Mouse (Mus musculus) heart, postnatal 10 days (tissue): ENCODE measurements around the gene Trappc10. TPM values are rescaled to one million over a fixed set of nuclear protein-coding genes. Genes with fewer than 3 reads are reported as not detected.
A peak's percentile ranks its signal among the peaks of the same experiment; 100 is the strongest.

Experiments
- DNase-seq, 2 experiments: peaks; one replicate each; pipeline ENCODE4 v3.0.0; 2021
- intact Hi-C: fragments of 180-260 bp; cut with DNase I; formaldehyde crosslinking; loops from one replicate; pipeline ENCODE4 v1.15.1; 2025
- total RNA-seq, 2 experiments: library from RNA; stranded (reverse); gene quantifications; 2 replicates each; pipeline ENCODE4 v1.2.3; 2021

Gene Trappc10
- total RNA-seq, 2 experiments from 2014 or later: 37.9 to 38.1 TPM

DNA sequence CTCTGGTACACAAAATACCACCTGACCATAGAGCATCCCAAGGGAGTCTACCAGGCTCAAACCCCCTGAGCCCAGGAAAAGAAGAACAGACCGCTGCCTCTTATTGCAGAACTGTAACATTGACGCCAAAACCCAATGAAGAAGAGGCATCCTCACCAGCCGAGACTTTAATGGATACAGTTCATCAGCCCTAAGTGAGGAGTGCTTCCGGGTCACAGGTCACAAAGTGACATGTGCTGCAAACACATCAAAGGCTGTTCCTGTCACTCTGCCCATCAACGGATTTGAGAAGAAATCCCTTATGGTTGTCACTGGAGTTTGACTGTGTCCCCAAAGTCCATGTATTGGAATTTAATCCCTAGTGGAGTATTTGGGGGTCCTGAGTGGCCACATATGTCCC lies 14.8 kb upstream of the Trappc10 start:
- intact Hi-C loops: no loop called here
- DNase-seq: no peak

DNA sequence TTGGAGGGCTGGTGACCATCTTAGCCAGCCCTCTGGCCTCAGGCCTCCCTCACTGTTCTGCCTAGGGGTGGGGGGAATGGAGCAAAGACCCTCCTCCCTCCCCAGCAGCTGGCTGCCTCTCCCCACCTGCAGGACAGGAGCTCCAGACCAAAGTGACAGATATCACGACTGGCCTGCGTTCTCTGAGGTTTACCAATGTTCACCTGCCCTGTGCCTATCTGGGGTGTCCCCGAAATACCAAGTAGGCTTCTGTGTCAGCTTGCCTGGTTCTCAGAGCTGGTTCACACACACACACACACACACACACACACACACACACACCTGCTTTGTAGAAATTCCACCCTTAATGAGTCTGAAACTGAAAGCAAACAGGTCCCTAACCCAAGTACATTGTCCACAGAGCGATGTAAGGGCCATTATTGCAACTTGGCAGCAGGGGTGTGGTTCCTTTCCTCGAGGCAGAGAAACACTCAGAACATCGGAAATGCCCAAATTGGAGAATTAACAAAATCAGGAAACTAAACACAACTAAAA lies 13.8 kb upstream of the Trappc10 start:
- intact Hi-C loops: no loop called here
- DNase-seq: no peak

DNA sequence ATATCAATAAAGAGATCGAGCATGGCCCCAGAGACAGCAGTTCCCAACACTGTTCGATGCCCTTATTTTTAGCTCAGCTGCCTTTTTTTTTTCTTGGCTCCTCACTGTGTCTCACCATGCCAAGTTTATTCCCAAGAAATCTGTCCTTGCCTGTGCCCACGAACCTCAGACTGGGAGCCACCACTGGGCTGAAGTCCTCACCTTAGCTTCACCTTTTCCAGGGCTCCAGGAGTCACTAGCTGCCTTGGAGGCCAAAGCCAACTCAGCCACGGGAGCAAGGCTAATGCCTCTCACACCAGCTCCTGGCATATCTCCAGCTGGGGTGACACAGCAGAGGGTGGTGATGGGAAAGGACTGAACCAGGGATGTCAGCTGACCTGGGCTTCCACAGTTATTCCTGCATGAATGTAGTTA lies 11.2 kb upstream of the Trappc10 start:
- intact Hi-C loops: no loop called here
- DNase-seq: peak; percentile 78 to 83

DNA sequence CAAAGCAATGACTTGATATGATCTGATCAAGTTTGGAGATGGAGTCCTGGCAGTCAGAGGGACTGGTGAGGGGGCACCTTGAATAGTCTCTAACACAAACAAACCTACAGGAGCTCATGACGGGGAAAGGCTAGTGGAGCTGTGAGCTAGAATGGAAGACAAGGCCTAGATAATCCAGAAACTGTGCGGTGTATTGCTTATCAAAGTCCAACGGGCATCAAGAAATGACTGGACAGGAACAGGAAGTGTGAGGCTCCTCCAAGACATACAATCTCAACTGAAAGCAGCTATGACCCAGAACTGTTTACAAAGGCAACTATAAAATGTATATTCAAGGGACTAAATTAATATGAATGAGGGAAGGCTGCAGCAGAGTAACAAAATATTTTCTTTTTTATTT lies 2.8 kb upstream of the Trappc10 start:
- intact Hi-C loops: no loop called here
- no peak for DNase-seq

DNA sequence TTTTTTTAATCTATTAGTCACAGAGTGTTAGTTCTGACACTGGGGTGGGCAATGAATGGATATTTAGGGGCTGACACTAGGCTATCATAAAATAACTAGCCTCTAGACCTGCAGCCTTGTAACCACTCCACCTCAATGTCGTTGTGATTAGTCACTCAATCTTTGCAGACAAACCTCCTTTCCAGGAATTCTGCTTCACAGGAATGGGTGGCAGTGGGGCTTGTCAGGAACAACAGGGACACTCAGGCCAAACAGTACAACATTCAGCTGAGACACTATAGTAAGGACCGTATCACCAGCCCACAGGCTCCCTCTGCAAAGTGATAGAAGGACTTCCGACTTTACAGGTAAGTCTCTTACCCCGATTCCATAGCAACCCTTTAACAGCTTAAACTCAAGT lies 2.3 kb upstream of the Trappc10 start:
- DNase-seq: no peak
- intact Hi-C loops: no loop called here

DNA sequence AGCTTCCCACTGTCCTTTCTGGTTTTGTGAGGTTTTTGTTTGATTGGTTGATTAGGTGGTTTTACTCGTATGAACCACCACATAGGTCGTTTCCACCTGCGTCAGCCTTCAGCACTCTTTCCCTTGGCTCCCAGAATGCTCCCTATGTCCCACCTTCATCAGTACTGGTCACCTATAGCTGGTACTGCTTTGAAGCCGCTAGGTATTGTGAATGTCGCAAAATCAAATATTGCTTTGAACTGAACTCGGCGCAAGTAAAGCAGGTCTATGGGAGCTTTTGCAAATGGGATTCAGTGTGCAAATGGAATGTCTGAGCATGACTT lies 745 bp upstream of the Trappc10 start:
- DNase-seq: no peak
- intact Hi-C loops: no loop called here

DNA sequence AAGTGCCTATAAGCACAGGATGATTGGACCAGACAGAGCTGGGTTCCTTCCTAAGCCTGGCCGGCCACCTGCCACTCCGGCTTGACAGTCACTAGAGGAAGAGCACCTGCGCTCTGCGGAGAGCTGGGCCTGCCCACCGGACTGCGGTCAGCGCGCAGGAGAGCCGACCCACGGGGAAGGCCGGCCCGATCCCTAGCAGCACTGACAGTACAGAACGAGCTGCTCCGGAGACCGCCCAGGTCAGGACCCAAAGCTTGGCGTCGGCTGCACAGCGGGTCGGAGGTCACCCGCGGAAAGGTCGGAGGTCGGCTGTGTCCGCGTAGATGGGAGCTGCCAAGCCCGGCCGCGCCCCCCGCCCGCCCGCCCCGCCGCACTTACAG lies 393 bp downstream of the Trappc10 start:
- intact Hi-C loops: no loop called here
- DNase-seq: peak; percentile 40 to 45

DNA sequence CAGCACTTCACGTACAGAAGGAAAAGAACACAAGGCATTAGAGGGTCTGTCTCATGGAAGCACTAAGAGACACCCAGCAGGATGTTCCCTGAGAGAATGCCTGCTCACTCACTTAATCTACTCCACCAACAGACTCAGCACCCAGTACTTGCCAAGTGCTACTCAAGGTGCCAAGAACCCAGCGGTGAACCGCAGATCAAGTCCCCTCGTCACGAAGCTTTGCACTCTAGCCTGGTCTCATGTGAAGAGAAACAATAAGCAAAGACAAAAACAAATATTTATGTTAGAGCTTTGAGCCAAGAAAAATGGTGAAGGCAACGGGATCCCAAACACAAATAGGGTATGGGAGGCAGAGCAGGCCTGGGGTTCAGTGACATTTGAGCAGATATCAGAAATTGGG lies 5.5 kb downstream of the Trappc10 start:
- intact Hi-C loops: no loop called here
- no peak for DNase-seq

DNA sequence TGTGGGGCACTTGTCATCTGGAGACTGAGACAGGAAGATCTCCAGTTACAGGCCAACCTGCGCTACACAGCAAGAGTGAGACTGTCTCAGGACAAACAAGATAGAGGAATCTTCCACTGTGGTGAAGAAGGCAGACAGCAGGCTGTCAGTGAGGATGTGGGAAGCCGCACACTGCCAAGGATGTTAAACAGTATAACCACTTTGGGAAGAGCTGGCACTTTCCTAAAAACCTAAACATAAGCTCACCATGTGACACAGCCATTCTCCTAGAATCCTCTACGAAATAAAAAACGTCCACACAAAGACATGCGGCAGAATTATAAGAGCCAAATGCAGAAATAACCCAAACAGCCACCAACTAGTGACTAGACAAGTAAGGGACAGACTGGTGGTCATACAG lies 6.1 kb downstream of the Trappc10 start:
- no peak for DNase-seq
- intact Hi-C loops: no loop called here

DNA sequence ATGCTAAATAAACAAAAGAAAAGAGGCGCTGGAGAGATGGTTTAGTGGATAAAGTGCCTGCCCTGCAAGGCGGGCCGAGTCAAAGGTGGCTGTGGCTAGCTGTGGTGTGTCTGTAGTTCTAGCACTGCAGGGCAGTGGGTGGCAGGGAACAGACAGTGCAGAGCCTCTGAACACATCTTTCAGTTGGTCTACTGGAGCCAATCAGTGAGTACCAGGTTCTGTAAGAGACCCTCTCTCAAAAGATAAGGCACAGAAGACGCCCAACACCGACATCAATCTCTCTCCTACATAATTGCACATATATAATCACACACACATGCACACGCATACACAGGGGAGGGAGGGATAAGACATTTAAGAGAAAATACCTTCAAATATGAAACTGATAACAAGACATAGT lies 6.6 kb downstream of the Trappc10 start:
- no peak for DNase-seq
- intact Hi-C loops: no loop called here

DNA sequence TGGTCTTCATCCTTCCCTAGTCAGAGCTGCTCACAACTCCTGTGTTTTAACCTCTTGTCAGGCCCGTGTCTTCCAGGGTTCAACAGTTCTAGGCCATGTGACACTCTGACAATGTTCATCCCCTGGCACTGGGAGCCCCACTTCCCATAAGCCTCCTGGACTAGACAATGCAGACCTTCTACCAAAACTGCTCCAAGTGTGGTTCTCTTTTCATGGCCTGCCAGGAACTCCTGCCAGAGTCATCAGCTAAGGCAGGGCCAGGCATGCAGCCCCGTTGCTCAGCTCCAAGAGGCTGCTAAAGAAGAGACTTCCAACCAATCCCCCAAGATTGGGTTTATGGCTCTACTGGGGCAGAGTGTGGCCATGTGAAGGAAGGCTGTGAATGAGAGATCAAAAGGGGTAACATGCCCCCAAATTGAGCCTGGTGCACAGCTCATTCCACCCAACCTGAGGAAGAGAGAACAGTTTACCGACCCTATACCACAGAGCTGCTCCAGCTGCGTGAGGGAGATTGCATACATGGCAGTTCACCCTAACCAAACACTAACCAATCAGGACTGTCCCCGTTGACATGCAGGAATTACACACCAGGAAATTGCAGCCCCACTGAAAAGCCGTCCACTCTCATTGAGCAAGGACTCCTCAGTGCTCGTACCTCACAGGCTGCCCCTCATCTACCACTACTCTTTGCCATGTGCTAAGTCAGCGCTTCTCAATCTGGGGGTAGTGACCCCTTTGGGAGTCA lies 7.4 kb downstream of the Trappc10 start:
- no peak for DNase-seq
- intact Hi-C loops: no loop called here

DNA sequence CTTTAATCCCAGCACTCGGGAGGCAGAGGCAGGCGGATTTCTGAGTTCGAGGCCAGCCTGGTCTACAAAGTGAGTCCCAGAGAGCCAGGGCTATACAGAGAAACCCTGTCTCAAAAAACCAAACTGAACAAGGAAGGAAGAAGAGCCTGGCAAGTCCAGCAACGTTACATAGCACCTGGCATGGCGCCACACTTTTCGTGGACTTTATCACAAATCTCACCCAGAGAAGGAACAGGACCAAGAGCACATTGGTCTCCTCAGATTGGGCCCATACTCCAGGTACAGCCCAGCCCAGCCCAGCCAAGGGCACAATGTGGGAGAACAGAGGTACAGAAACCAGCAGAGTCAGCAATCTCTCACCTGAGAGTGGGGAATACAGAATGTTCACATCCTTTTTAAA lies 10.7 kb downstream of the Trappc10 start:
- DNase-seq: no peak
- intact Hi-C loops: no loop called here

DNA sequence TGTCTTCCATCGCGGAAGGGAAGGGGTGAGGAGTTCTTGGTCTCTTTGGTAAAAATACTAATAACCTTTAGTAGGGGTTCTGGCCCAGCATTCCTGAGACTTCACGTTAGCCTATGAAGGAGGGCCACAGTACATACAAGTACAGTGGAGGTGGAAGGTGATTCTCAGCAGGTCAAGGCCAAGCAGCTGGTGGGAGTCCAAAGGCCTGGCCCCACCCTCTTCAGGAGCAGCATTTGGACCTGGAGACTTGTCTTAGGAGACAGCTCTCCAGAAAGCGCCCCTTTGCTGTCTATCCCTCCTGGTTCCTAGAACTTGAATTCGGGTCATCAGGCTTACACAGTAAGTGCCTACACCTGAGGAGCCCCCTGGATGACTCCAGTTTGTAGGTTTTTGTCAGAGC lies 11.3 kb downstream of the Trappc10 start:
- no peak for DNase-seq
- intact Hi-C loops: no loop called here

DNA sequence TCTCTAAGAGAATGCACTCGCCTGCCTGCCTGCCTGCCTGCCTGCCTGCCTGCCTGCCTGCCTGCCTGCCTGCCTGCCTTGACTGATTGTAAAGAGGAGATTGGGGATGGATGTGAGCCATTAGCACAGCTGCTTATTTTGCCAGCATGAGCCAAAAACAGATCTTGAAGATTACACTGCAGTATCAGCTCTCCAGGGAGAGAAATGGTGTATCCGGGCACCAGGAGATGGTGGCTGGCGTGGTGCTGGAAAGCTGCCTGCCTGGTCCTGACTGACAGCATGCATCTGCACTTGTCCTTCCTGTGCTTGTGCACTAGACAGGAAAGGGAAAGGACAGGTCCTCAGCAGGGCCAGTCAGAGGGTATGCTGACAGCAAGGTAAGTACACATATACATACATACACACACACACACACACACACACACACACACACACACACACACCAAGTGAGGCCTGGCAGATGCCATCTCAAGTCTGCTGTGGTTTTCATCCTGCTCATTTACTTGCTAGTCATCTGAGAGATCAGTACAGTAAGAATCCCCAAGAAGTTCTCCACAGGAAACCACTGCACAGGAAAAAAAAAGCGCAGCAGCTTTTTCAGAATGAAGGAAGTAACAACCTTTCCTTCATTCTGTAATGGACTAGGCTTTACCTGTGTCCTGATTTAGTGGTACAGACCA lies 12.0 kb downstream of the Trappc10 start:
- DNase-seq: no peak
- intact Hi-C loops: no loop called here

DNA sequence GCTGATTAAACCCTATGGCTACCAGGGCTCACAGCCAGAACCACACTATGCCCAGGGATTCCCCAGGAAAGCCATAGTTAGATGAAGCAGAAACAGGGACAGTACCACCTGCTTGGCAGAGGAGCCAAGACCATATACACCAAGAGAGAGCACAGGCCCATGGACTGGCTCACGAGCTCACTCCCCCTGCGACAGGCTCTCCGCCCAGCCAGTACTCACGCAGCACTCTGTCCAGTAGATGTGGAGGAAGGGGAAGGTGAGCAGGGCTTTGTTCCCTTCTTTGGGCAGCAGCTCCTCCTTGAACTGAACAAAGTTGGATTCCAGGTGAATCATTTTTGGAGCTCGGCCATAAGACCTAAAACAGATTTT lies 15.9 kb downstream of the Trappc10 start:
- DNase-seq: no peak
- intact Hi-C loops: no loop called here

DNA sequence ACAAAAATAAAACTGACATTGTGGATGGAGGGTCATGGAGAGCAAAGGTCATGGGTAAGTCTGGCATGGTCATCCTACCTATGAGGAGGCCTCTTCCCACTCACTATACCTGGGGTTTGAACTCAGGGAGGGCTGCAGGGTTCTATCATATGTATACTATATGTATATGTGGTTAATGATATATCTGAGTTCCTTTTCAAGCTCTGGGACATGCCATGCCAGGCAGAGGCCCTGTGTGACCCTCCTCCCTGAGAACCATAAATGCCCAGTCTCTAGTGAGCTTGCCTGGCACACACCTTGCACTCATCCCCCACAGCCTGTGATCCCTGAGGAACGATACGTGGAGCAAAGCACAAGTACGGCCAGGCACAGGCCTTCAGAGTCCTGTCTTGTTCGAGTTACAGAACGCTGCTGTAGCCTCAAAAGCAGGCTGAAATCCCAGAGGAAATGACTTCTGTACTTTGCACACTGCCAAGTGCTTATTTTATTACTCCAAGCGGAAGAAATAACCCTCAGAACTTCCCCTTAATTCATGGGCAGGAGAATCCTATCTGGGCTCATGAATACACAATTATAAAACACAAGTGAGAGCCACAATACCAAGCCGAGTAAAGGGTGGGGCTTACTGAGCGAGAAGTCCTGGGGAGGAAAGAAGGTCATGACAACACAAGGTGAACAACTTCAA lies 16.4 kb downstream of the Trappc10 start:
- DNase-seq: peak in 1 of 2 experiments; percentile 28

DNA sequence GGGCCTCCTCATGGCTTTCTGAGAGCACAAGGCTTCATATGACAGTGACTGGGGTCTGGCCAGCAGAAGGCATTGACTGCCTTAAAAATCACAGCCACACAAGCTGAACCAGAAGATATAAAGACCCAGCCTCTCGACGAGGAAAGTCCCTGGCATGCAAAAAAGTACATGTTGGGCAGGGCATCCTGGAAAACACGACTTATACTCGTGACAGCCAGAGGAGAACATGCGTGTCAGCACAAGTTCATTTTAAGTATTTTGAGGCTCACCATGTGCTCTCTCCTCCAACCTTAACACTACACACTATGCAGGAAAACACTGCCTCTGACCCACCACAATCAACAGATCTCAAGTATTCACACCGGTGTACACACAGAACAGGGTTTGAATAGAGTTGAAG lies 20.3 kb downstream of the Trappc10 start:
- intact Hi-C loops: no loop called here
- no peak for DNase-seq

More for the DNA sequence above, 16.4 kb downstream of the Trappc10 start:
- intact Hi-C loops: no loop called here

DNA sequence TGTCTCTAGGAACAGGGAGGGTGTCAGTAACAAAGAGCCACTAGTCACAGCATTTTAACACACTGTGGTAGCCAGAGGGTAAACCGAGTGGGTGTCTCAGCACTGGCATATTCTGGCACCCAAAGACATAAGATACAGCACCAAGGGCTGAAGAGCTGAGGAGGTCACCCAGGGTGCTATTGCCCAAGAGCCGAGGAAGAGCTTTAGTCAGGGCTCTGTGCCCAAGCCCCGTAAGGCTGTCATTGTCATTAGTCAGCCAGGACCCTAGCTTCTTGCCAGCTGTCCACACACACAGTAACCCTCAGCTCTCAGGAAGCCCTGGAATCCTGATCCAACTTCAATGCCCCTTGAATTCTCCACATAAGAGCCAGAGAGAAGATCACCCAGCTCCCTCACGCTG lies 21.5 kb downstream of the Trappc10 start:
- intact Hi-C loops: no loop called here
- DNase-seq: peak; percentile 39 to 49

DNA sequence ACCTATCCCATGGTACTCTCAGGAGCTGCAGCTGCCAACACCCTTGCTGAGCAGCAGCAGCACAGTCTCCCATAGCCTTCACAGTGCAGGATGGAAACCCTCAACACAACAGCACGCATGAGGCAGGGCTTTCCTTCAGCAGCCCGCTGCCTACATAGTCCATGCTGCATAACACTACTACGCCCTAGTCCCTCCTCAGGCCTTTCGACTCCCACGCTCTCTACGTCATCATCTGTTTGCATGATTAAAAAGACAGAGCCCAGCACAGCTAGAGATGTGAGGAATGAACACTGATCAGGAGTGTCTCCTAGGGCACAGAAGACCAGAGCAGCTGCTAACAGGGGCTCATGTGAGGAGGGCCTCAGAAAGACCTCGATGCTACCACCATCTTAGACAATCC lies 23.1 kb downstream of the Trappc10 start:
- DNase-seq: no peak

DNA sequence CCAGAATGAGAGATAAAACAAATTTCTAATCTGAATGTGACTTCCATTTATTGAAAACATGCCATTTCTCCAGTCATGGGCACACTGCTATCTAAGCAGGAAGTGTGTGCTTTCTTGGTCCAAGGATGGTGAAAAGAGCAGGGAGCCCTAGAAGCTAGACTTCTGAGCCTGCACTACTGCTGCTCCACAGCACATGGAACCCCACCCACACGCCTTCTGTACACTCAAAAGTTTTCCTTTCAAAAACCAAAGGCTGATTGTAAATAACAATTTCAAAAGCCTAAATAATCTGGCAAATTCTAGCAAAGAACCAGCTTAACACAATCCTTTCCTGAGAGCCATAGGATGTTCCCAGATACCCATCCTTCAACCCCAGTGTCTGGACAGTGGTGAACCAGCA lies 24.9 kb downstream of the Trappc10 start:
- intact Hi-C loops: no loop called here
- no peak for DNase-seq

More for the DNA sequence above, 23.1 kb downstream of the Trappc10 start:
- intact Hi-C loops: no loop called here

DNA sequence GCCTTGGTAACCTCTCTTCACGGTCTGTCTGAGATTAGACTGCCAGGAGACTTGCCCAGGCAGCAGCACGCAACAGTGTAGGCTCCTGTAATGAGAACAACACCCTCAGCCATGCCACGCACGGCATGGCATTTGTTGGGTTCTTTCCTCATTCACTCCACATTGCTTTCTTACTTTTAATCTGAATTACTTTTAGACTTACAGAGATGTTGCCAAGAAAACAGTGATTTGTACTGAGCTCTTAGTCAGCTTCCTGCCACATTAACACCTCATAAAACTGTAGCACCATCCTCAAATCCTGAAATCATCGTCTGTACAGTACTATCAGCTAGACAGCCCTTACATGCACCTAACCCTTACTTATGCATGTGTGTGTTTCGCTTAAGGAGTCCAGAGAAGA lies 25.9 kb downstream of the Trappc10 start:
- intact Hi-C loops: no loop called here
- no peak for DNase-seq
